Mouse (Mus musculus) ES-CJ7 (cell line): ENCODE results near the gene Irf2.

Source experiments
- DNase-seq: peaks from one replicate; pipeline ENCODE4 v3.0.0; 2011; ENCODE audit warnings: low read depth, low spot score

Gene Irf2

GRCm38 (mm10) chr8:46875615-46876293 is 136.2 kb downstream of the Irf2 start:
- no peak for DNase-seq

- DNase-seq = no peak
These were observed 141.8 kb downstream of the Irf2 start for GRCm38 (mm10) chr8:46881348-46881747.

- no peak for DNase-seq
These were observed 142.4 kb downstream of the Irf2 start for GRCm38 (mm10) chr8:46881755-46882419.

- no peak for DNase-seq
These were observed 143.2 kb downstream of the Irf2 start for GRCm38 (mm10) chr8:46882743-46883142.

- DNase-seq = no peak
These were observed 143.9 kb downstream of the Irf2 start for GRCm38 (mm10) chr8:46883232-46884000.

GRCm38 (mm10) chr8:46885786-46886185 is 146.3 kb downstream of the Irf2 start:
- DNase-seq = no peak

DNA sequence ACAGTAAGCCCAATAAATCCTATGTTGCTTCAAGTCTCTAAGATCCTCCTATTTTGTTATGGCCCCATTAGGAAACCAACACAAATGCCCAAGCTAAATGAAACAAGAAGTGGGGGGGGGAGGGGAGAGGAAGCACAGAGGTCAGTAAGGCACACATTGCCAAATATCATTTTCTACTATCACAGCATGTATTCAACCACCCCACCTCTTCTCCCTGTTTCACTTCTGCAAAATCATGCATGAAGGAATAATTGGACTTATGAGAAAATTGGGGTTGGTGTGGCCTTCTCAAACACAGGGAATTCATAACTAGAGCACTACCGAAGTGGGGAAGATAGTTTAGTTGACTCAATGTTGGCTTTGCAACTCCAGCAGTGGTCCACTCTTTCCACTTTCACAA is 146.7 kb downstream of the Irf2 start:
- DNase-seq = no peak

DNA sequence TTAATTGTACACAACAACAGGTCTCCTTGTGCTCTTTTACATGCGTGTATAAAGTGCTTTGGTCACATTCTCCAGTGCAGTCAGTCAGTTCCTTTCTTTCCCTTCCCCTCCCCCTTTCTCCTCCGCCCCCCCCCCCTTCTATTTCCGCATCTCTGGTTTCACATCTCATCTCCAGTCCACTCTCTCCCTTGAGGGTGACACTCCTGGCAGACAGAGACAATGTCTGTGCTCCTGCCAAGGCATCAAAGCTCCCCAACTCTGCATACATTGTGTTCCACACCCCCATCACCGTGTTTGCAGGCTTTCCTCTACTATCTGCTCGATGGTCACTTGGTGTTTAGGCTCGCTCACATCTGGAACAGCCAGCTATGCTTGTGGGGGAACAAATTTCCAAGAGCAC is 147.9 kb downstream of the Irf2 start:
- no peak for DNase-seq

GRCm38 (mm10) chr8:46888575-46888974 is 149.0 kb downstream of the Irf2 start:
- DNase-seq = no peak

DNA sequence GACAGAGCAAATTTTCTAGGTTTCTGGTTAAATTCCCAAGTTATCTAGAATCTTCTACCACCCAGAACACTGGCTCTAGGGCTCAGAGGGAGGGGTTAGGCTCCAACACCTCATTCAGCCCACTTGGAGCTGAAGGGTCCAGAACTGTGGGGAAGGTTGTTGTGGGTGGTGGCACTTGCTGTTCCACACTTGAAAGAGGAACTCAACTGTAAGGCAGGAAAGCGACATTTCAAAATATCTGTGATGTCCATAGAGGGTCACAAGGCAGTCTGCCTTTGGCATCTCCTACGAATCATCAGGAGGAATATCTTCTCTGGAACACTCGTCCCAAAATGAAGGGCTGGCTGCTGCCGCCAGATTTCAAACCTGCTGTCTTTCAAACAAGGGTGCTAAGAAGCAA is 150.7 kb downstream of the Irf2 start:
- no peak for DNase-seq

DNA sequence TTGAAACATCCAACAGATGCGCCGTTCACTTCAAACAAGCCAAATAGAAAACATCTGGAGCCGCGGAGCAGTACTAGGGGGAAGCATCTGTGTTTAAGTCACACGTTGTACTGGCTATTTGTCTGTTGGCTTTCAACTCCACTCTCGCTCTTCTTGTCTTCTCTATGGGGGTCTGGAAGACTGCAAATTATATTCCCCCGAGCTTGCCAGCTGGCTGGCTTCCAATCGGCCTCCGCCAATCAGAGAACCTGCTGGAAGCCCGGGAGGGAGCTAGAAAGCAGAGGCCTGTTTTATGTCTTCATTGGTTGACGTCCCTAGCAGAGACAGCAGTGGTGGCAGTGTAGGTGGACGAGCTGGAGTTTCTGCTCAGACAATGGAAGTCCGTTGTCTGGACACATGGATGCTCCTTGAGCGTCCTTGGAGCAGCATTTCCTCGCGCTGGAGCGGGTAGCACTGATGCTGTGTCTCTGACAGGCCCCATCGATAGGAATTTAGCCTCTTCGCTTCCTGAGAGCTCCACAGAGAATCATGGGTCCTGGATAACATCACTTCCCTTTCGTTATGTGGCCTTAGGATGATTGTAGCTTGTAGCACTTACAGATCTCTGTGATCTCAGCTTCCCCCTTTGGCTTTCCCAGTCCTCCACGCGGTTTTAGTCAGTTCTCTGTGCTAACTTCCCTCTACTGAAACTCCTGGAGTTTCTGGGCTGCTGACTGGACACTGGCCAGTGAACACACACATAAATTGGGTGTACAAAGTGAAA is 153.2 kb downstream of the Irf2 start:
- DNase-seq = no peak

DNA sequence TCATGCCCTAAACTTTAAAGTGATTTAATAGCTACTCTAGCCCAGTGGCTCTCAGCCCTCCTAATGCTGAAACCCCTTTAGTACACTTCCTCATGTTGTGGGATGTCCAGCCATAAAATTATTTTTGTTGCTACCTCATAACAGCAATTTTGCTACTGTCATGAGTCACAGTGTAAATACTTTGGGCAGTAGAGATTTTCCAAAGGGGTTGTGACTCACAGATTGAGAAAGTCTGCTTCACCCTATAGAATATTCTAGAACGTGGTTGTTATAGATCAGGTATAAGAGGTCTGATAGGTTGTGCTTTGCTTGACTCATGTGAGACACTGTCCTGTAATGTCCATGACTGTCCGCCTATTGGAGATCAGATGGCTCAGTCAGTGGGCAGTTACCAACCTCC is 154.9 kb downstream of the Irf2 start:
- DNase-seq = no peak

DNA sequence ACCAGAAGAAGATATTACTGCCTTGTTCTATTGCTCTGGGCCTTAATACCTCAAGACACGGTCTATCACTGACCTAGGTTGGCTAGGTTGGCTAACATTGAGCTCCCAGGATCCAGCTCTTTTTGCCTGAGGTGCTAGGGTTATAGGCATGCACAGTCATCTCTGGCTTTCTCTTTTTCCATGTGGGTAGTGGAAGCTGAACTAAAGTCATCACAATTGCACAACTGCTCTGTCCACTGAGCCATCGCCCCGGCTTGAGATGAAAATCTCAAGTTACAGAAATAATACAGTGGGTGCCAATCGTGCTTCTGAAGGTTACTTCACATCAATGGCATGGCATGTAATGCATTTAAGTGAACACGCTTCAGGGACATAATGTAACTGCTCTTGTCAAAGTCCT is 156.5 kb downstream of the Irf2 start:
- no peak for DNase-seq

GRCm38 (mm10) chr8:46896704-46897103 is 157.2 kb downstream of the Irf2 start:
- DNase-seq = no peak
